Mouse (Mus musculus) gastrocnemius, postnatal 10 days (tissue): Measurements from ENCODE around the gene Paxip1. TPM values are rescaled to one million over a fixed set of nuclear protein-coding genes. Genes with fewer than 3 reads are reported as not detected.
A peak's percentile ranks its signal among the peaks of the same experiment; 100 is the strongest.

Experiments
- DNase-seq: peaks from one replicate; pipeline ENCODE4 v3.0.0; 2021; ENCODE audit warnings: mixed read lengths
- long read RNA-seq, 2 experiments: library from polyadenylated mRNA; stranded (forward); transcript quantifications; one replicate each; pipeline ENCODE4 v2.0.0; 2021
- total RNA-seq, 2 experiments: library from RNA; stranded (reverse); gene quantifications; 2 replicates each; pipeline ENCODE4 v1.2.3; 2021

Gene Paxip1
- 10 to 100 TPM; 12.5 to 21.0 TPM for total RNA-seq
- long read RNA-seq, experiment 1, full-length matches to known transcripts, result 14 of 26 reads
- long read RNA-seq, experiment 1, partial matches to known transcripts, result 3 of 26 reads
- long read RNA-seq, experiment 1, other reads (novel, unspliced or antisense), result 9 of 26 reads
- long read RNA-seq, experiment 2, full-length matches to known transcripts, result 9 of 13 reads
- long read RNA-seq, experiment 2, partial matches to known transcripts, result 2 of 13 reads
- long read RNA-seq, experiment 2, other reads (novel, unspliced or antisense), result 2 of 13 reads

DNA sequence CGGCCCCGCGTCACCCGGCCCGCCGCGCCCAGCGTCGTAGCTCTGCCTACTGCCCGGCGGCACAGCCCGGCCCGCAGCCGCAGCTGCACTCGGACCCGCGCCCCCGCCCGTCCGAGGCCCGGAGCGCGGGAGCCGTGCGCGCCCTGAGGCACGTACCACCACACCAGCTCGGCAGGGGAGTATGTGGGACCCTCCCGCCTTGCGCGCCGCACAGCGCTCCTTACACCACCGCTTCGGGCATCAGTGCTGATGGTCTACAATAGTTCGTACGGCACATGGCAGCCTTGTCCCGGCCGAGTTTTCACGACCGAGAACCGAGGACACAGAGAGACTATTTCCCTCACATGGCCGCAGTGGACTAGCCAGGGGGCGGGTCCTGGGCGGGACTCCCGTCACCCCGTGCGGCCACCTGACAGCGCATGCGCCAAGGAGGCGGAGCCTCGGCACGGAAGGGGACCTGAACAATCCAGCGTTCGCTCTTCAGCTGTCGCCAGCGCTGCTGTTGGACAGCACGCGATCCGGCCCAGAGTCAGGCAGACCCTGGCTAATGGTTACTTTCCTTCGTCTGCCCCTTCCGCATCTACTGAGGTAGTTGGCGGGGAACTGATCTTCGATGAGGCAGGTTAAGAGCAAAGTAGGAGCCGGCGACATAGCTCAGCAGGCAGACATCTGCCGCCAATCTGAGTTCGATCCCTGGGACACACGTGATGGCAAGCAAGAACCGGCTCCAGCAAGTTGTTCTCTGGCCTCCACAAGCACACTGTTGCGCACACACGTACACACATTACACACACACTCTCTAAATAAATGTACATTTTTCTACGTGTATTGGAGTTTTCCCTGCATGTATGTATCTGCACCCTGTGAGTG, at the start of gene Paxip1:
TSS of gene Paxip1 (minus strand) at position 389 of the 870 bp plus-strand sequence.
- DNase-seq, result peak; percentile 98

DNA sequence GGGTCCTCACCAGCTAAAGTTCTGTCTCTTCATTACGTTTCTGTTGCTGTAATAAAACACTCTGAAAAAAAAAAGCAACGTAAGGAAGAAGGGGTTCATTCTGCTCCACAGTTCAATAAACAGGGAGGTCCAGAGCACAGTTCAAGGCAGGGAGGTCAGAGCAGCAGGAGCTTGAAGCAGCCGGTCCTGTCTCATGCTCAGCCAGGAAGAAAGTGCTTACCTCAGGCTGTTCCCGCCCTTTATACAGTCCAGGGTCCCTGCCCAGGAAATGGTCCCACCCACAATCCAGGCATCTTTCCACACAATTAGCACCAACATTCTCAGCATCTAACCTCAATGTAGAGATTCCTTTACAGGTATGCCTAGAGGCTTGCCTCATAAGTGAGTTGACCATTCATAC, 46.6 kb upstream of the Paxip1 start:
- no peak for DNase-seq

DNA sequence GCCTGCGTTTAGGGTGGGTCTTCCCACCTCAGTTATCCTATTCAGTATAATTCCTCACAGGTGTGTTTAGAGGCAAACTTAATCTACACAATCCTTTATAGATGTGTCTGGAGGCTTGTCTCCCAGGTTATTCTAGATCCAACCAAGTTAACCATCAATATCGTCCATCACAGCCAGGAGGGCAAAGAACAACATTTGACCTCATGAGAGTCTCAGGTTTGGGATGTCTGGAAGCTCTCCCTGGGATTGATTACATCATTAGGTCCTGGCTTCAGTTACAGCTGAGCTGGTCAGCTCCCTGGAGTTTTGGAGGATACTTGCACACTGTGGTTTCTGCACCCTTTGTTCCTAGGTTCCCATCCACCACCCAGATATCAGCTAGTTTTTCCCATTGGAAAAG, 43.6 kb upstream of the Paxip1 start:
- no peak for DNase-seq

DNA sequence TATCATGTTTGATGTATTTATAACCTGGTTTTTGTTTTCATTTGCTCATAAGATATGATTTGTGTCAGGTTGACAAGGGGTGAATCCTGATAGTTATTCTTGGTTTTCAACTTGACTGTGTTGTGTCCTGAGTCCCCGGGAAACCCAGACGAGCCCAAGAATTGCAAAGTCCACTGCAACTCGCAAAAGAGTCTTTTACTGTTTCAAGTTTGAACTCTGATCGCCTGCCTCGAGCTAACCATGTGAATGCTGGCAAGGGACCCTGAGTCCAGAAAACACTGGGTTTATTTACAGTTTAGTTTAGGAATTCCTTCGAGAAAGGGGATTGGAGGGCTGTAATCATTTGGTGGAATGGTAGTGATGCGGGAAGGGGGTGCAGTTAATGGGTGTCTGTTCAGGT, 36.5 kb upstream of the Paxip1 start:
- no peak for DNase-seq

DNA sequence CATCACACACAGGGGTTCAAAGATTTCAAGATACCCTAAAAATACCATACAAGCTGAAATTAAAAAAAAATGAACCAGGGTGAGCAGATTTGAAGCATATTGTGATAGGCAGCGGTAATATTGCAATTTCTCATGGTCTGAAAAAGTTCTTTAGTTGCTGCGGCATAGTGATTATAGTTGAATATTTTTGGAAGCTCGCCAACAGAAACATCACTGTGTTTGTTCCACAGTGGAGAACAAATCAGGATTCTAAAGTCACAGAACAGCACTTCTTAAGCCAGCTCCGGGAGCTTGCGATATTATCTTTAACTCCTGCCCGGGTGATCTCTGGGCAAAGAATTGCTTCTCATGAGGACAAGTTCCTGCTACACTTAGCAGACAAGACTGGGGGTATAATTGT, 29.7 kb upstream of the Paxip1 start:
- no peak for DNase-seq

DNA sequence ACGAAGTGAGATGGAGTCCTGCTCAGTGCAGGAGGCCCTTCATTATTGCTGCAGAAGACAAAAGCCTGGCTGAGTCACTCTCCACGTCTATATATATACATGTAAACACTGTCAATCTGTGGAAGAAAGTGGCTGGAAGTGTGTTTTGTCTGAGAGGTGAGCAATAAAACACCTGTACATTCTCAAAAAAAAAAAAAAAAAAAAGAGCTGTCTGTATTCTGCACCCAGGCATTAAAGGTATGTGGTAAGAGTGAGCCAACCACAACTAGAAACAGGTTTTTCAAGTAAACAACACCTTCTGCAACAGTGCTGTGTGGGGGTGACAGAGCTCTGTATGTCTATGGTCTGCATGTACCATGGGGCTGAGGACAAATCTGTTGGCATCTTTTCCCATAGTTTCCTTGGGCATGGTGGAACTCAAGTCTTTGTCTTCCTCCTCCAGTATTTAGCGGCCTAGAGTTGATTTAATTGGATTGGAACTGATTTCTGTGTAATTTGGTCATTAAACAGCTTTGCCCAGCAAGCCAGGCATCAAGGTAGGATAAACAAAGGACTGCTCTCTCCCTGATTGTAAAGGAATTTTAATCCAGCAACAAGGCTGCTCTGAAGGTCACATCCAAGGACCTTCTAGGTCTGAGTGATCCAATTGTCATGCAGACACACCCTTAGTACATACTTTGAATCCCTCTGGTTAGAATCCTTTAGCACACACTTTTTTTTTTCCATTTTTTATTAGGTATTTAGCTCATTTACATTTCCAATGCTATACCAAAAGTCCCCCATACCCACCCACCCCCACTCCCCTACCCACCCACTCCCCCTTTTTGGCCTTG, 27.6 kb upstream of the Paxip1 start:
- DNase-seq, result no peak

DNA sequence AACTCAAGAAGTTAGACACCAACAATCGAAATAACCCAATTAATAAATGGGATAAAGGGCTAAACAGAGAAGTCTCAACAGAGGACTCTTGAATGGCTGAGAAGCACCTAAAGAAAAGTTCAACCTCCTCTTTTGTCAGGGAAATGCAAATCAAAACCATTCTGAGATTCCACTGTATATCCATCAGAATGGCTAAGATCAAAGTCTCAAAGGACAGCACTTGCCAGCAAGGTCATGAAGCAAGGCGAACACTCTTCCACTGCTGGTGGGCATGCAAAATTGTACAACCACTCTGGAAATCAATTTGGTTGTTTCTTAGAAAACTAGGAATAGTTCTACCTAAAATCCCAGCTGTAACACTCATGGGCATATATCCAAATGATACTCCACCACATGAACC, 22.8 kb upstream of the Paxip1 start:
- DNase-seq, result no peak

DNA sequence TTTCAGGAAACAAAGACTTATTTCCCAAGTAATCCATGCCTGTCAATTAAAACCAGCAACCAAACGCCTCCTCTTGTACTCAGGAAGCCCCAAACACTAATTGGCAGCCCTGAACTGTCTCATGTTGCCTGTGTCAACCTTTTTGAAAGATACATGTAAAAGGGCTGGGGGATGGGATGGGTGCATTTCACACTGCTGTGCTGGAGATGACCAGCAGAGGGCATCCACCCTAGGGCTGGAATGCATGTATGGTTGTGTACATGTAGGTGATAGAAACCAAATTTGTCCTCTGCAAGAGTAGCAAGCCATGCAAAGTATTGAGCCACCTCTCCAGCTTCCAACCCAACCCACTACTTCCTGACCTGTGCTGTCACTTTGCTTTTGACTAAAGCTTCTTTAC, 2.4 kb upstream of the Paxip1 start:
- peak; percentile 56 for DNase-seq

DNA sequence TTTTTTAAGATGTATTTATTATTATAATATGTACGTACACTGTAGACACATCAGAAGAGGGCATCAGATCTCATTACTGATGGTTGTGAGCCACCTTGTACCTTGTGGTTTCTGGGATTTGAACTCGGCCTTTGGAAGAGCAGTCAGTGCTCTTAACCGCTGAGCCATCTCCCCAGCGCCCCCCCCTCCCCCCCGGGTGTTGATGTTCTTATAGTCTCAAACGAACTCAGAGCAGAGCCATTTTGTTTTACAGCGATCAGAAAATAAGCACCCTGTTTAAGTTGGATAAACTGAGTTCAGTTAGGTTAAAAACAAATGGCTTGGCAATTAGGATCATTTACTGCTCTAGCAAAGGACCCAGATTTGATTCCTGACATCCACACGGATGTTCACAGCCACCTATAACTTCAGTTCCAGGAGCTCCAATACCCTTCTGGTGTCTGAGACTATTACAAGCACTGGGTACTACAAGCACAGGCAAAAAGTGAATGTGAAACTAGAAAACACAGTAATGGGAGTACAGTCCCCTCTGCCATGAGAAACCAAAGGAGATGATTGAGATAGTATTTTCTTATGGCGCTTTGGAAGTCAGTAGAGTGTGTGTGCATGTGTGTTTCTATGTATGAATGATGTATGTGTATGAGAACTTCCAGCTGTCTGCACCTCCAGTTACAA, 1.2 kb upstream of the Paxip1 start:
- no peak for DNase-seq

DNA sequence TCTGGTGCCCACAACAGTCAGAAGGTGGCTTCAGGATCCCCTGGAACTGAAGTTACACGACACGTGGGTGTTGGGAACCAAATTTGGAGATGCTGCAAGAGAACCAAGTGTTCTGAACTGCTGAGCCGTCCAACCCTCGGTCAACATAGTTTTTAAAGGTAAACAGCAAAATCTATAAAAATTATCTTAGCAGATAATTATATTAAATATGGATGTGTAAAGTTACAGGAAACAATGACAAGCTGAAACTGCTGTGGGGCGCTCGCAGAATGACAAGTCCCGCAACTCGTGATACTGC, 631 bp upstream of the Paxip1 start:
- no peak for DNase-seq

DNA sequence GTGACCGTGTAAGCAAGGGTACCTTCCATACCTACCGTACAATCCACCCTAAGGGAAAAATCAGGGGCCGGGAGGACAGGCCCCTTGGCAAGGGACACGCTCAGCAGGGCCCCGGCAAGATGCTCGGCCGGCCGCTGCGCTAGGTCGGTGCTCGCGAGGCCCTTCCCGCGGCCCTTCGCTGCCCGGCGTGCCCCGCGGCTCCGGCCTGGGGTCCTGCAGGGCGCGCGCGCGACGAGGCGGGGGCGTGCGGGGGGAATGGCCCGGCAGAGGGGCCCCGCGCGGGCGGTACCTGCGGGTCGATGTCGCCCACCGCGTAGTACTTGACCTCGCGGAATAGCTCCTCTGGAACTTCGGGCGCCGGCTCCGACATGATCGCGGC, 592 bp downstream of the Paxip1 start:
- DNase-seq, result peak; percentile 86

DNA sequence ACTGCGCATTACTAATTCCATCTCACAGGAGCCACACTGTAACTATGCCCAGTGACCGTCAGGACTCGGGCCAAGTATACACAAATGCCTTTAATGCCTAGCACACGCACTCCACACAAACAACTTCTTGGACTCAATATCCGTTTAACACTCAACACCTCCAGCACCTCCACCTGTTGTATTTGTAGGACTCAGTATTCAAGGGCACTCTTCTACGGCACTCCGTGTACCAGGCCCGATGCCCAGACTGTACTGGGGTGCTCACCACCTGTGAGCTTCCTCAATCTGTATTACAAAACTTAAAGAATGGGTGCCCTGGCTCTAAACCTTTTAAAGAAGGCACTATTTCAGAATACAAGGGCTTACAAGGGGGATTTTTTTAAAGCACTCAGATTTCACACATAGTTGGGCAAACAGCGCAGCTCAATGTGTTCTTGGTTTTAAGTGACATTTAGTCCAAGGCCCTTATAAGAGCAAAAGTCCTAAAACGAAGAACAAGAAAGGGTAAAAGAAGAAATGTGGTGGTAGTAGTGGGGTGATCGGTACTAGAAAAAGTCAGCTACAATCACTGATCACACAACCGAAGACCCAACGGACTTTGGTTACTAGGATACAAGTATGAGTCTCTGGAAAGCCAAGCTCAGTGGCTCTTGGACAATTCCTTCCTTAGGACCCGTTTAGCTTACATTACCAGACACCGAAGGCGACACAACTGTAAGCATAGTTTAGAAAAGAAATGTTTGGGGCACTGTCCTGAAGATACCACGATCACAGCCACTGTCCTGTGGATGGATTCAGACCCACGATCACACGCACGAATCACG, 1.2 kb downstream of the Paxip1 start:
- DNase-seq, result no peak

DNA sequence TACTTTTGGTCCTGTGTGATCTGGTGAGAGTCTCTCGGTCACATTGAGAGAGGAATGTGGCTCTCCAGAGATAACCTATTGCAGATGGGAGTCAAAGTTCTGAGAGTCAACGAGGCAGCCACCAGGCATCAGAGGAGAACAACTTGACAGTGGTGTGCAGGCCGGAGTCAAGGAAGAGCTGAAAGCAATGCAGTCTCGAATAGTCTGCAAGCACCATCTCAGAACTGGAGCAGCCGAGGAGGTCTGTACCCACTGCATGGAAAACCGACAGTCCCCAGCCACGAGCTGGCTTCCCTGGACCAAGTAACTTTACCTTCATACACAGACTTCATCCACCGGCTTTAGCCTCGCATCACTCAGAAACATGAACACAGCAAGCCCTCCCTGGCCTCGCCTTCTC, 1.9 kb downstream of the Paxip1 start:
- no peak for DNase-seq

DNA sequence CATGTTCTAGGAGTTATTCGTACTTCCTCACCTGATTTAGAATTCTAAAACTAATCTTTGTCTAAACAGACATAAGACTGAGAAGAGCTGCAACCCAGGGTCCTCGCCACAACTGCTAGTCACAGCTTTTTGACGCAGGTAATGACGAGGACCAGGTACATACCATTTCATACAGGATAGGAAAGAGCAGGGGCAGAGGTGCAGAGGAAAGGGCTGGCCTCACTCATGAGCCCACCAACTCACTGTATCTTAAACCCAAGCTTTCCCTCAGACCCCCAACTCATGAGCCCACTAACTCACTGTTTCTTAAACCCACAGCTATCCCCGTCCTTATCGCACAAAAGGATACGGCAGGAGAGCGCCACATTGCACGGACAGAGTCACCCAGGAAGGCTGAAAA, 8.1 kb downstream of the Paxip1 start:
- no peak for DNase-seq

DNA sequence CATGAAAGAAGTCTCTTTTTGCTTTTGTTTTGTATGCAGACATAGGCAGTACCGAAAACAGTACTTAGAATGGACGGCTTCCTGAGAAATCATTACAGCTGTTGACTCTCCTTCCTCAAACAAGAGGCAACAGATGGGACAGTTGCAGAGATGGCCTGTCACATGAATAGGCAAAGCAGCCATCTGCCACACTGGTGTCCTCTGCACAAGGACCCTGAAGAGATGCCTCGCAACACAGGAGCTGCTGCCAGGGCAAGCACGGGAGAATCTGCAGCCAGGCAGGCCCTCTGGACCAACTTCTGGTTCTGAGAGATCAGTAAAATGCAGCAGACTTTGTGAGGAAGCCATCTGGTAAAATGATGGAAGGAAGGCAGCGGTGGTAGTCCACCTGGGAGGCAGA, 23.5 kb downstream of the Paxip1 start:
- no peak for DNase-seq

DNA sequence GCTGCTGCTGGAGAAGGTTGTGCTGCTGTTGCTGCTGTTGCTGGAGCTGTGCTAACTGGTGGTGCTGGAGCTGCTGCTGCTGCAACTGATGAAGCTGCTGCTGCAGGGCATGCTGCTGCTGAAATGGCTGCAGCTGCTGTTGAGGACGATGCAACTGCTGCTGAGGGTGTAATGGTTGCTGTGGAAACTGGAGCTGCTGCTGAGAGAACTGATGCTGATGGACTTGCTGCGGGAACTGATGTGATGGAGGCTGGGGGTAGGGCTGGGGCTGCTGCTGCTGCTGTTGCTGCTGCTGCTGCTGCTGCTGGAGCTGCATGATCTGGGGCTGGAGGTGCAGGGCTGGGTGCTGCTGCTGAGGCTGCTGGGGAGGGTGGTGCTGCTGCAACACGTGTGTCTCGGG, 25.7 kb downstream of the Paxip1 start:
- no peak for DNase-seq

DNA sequence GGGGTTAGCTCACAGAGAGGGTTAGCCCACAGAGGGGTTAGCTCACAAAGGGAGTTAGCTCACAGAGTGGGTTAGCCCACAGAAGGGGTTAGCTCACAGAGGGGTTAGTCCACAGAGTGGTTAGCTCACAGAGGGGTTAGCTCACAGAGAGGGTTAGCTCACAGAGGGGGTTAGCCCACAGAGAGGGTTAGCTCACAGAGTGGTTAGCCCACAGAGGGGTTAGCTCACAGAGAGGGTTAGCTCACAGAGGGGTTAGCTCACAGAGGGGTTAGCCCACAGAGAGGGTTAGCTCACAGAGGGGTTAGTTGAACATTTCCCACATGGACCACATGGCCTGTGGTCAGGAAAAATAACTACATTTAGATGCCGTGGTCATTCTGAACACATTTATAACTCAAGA, 46.5 kb downstream of the Paxip1 start:
- no peak for DNase-seq

DNA sequence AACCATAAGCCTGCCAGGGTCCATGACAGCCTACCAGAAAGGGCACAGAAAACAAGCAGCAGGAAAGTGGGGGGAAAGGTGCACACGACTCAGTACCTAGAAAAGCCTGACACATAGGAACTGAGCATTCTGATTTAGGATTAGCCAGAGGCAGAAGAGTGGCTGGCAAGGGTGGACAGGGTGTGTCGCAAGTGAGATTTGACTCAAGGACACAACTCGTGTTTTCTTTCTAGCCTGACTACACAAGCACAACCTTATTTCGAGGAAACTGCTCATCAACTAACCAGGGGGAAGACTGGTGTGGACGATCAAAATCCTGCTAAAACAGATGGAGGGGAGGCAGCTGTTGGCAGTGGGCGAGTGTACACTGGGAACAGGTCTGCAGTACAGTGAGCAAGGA, 52.3 kb downstream of the Paxip1 start:
- DNase-seq, result no peak

DNA sequence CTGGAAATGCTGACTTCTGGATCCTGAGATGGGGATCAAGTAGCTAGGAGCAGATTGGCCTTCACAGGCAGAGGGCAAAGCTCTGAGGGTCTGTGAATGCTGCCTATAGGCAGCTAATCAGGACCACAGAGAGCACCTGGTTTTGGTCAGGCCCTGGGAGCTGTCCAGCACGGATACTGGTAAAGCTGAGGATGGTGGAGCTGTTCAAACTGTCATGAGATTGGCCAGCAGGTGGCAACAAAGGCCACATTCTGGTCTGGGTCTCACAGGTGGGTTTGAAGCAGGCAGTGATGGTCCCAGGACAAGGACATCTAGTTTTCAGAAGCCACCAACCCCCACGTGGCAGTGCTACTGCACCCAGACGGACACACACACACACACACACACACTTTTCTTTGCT, 54.3 kb downstream of the Paxip1 start:
- DNase-seq, result peak; percentile 26

DNA sequence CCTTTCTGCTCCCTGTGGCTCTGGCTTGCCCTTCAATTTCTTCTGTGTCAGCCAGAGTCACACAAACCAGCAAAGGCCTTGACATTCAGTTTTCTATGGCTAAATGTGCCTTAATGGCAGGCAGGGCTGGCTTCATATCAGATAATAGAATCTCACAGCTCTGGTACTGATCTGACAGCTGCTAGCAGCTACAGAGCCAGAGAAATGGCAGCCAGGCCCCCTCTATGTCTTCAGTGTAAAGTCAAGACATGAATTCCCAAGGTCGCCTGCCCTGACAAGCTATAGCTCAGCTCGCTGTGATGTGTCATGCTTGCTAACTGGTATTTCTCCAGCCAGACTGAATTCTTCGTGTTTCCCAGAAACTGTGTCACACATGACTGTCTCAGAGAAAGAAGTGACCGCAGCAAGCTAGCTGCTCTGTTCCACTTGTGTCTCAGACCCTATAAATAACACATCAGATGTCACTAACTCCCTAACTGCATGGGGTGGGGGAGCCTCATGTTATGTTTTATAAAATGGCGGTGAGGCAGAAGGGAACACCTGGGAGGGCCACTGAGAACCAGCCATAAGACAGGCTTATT, 59.1 kb downstream of the Paxip1 start:
- DNase-seq, result no peak

DNA sequence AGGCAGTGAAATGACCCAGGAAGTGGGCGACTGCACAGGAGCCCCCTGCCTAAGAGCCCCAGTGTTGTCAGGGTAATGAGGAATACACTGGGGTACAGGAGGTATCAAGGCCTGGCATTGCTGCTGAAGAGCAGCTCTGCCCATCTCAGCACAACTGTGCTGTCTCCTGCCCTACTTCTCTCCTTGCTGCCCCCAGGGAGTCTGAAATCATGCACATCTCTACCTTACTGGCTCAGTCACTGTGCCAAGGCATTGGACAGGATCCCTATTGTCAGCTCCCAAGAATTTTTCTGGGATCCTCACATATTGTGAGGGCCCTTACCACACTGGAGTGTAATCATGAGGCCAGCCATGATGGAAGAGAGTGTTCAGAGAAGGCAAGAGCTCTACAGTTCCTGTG, 60.1 kb downstream of the Paxip1 start:
- no peak for DNase-seq
